Mouse (Mus musculus) liver, embryonic 16.5 days (tissue): ENCODE data around the gene Pik3r1. TPM values are rescaled to one million over a fixed set of nuclear protein-coding genes. Genes with fewer than 3 reads are reported as not detected.
A peak's percentile ranks its signal among the peaks of the same experiment; 100 is the strongest.

Experiments used
- ATAC-seq: fragments of 200-750 bp; cut with Nextera tagmentation; 2 replicates; pipeline ENCODE4 v1.8.0; 2017; ENCODE audit warnings: low read depth, mild to moderate bottlenecking, moderate number of reproducible peaks, moderate library complexity
- H3K27ac ChIP-seq: fragments of 300-500 bp; sonication (generic); 2 replicates; pipeline ENCODE4 v1.5.1; 2014; ENCODE audit warnings: mild to moderate bottlenecking, low read length
- H3K27me3 ChIP-seq: fragments of 300-500 bp; sonication (generic); 2 replicates; pipeline ENCODE4 v1.6.1; 2014; ENCODE audit warnings: low read depth, low read length, mixed read lengths; ENCODE audit not compliant: control insufficient read depth, insufficient read depth
- H3K36me3 ChIP-seq: fragments of 300-500 bp; sonication (generic); 2 replicates; pipeline ENCODE4 v1.6.1; 2014; ENCODE audit warnings: mild to moderate bottlenecking; ENCODE audit not compliant: control insufficient read depth, insufficient read depth
- H3K4me1 ChIP-seq: fragments of 300-500 bp; sonication (generic); 2 replicates; pipeline ENCODE4 v1.6.1; 2014; ENCODE audit warnings: low read depth, low read length, mixed read lengths; ENCODE audit not compliant: control insufficient read depth
- H3K4me2 ChIP-seq: fragments of 300-500 bp; sonication (generic); 2 replicates; pipeline ENCODE4 v1.6.1; 2014; ENCODE audit warnings: low read depth, low read length, mixed read lengths
- H3K4me3 ChIP-seq: fragments of 300-500 bp; sonication (generic); 2 replicates; pipeline ENCODE4 v1.5.1; 2014; ENCODE audit warnings: low read depth, mild to moderate bottlenecking, low read length
- H3K9ac ChIP-seq: fragments of 300-500 bp; sonication (generic); 2 replicates; pipeline ENCODE4 v1.6.1; 2014; ENCODE audit warnings: low read depth, low read length
- H3K9me3 ChIP-seq: fragments of 300-500 bp; sonication (generic); replicated peaks from 2 replicates; pipeline ENCODE4 v1.6.1; 2016; ENCODE audit warnings: low read length; ENCODE audit not compliant: control insufficient read depth
- WGBS: fragments of 180-500 bp; shearing (Covaris S2); extraction: QIAGEN DNeasy Blood & Tissue Kit; methylation state at CpG from one replicate; pipeline ENCODE4 v1.1.7; 2014; ENCODE audit not compliant: insufficient replicate concordance; 5-methylcytosine and 5-hydroxymethylcytosine counted together
- polyA plus RNA-seq: library from polyadenylated mRNA; unstranded; fragments of >200 nt; fragmentation: Nextera tagmentation; extraction: Ambion mirVana; gene quantifications from 2 replicates; pipeline ENCODE4 v1.2.1, GENCODE M21; 2015

Gene Pik3r1
- polyA plus RNA-seq, 1 experiment from 2014 or later = 18.6 TPM

- no peak overlapping the region for H3K4me3 ChIP-seq
- peak; percentile 56 for ATAC-seq
- H3K9me3 ChIP-seq = no peaks in the 10 kb centered on the region
- no peak overlapping the region for H3K4me2 ChIP-seq
- H3K27me3 ChIP-seq = no peaks in the 10 kb centered on the region
- peaks cover 3% of the 10 kb centered on the region for H3K4me1 ChIP-seq
- 78% methylated on average over 3 of the region's 3 CpGs for WGBS
- H3K27ac ChIP-seq = no peak overlapping the region
- no peak overlapping the region for H3K9ac ChIP-seq
- no peaks in the 10 kb centered on the region for H3K36me3 ChIP-seq
Measured at GRCm38 (mm10) chr13:101728300-101728699, 39.7 kb downstream of the Pik3r1 start.

GRCm38 (mm10) chr13:101727837-101728236 lies 40.2 kb downstream of the Pik3r1 start:
- Histone ChIP-seq H3K27ac (no peak overlapping the region), H3K9ac (no peak overlapping the region), H3K4me2 (no peak overlapping the region), H3K9me3 (no peaks in the 10 kb centered on the region), H3K4me1 (peaks cover 3% of the 10 kb centered on the region), H3K4me3 (no peak overlapping the region), H3K36me3 (no peaks in the 10 kb centered on the region), H3K27me3 (no peaks in the 10 kb centered on the region)
- ATAC-seq = no peak
- 65% methylated on average over 5 of the region's 5 CpGs for WGBS

- no peak for ATAC-seq
- no peaks in the 10 kb centered on the region for H3K27me3 ChIP-seq
- H3K36me3 ChIP-seq = no peaks in the 10 kb centered on the region
- peaks cover 3% of the 10 kb centered on the region for H3K4me1 ChIP-seq
- no peak overlapping the region for H3K27ac ChIP-seq
- no peaks in the 10 kb centered on the region for H3K9me3 ChIP-seq
- no peak overlapping the region for H3K9ac ChIP-seq
- WGBS = 70% methylated on average over 3 of the region's 3 CpGs
- H3K4me2 ChIP-seq = no peak overlapping the region
- no peak overlapping the region for H3K4me3 ChIP-seq
Measured at GRCm38 (mm10) chr13:101726922-101727321, 41.1 kb downstream of the Pik3r1 start.

GRCm38 (mm10) chr13:101721901-101722595 lies 46.0 kb downstream of the Pik3r1 start:
- ATAC-seq = no peak
- no peak overlapping the region for H3K4me2 ChIP-seq
- no peak overlapping the region for H3K27ac ChIP-seq
- no peaks in the 10 kb centered on the region for H3K36me3 ChIP-seq
- no peaks in the 10 kb centered on the region for H3K27me3 ChIP-seq
- H3K4me1 ChIP-seq = peaks cover 11% of the 10 kb centered on the region
- H3K4me3 ChIP-seq = no peak overlapping the region
- no peak overlapping the region for H3K9ac ChIP-seq
- WGBS = 73% methylated on average over 9 of the region's 9 CpGs
- no peaks in the 10 kb centered on the region for H3K9me3 ChIP-seq

GRCm38 (mm10) chr13:101721154-101721553 lies 46.9 kb downstream of the Pik3r1 start:
- peaks cover 11% of the 10 kb centered on the region for H3K4me1 ChIP-seq
- no peak overlapping the region for H3K9ac ChIP-seq
- no peak overlapping the region for H3K4me2 ChIP-seq
- H3K36me3 ChIP-seq = no peaks in the 10 kb centered on the region
- H3K9me3 ChIP-seq = no peaks in the 10 kb centered on the region
- H3K4me3 ChIP-seq = no peak overlapping the region
- H3K27me3 ChIP-seq = no peaks in the 10 kb centered on the region
- no peak overlapping the region for H3K27ac ChIP-seq
- ATAC-seq = no peak
- 73% methylated on average over 1 of the region's 2 CpGs for WGBS

- H3K27ac ChIP-seq = no peak overlapping the region
- H3K4me1 ChIP-seq = peaks cover 11% of the 10 kb centered on the region
- no peaks in the 10 kb centered on the region for H3K27me3 ChIP-seq
- no peaks in the 10 kb centered on the region for H3K36me3 ChIP-seq
- H3K4me2 ChIP-seq = peak overlapping the region; percentile 40
- ATAC-seq = 0 out of 2 replicates have a peak, but pooled peaks have one; percentile 37
- WGBS = 8% methylated on average over 11 of the region's 11 CpGs
- H3K9me3 ChIP-seq = no peaks in the 10 kb centered on the region
- H3K4me3 ChIP-seq = peak overlapping the region; percentile 30
- H3K9ac ChIP-seq = no peak overlapping the region
Measured at GRCm38 (mm10) chr13:101719312-101719870, 48.6 kb downstream of the Pik3r1 start.

GRCm38 (mm10) chr13:101718744-101719143 lies 49.3 kb downstream of the Pik3r1 start:
- no peaks in the 10 kb centered on the region for H3K27me3 ChIP-seq

GRCm38 (mm10) chr13:101717836-101718235 lies 50.2 kb downstream of the Pik3r1 start:
- Histone ChIP-seq H3K27me3 (no peaks in the 10 kb centered on the region), H3K4me2 (no peak overlapping the region), H3K9me3 (no peaks in the 10 kb centered on the region), H3K9ac (no peak overlapping the region), H3K4me3 (no peak overlapping the region), H3K4me1 (peaks cover 11% of the 10 kb centered on the region), H3K36me3 (no peaks in the 10 kb centered on the region), H3K27ac (no peak overlapping the region)
- no peak for ATAC-seq
- WGBS = 80% methylated on average over 6 of the region's 6 CpGs

More at GRCm38 (mm10) chr13:101718744-101719143, 49.3 kb downstream of the Pik3r1 start:
- Histone ChIP-seq H3K36me3 (no peaks in the 10 kb centered on the region), H3K4me3 (no peak overlapping the region), H3K27ac (no peak overlapping the region), H3K4me2 (peak overlapping the region; percentile 40; the same call in 1 of the 2 replicates), H3K9me3 (no peaks in the 10 kb centered on the region), H3K9ac (no peak overlapping the region), H3K4me1 (peaks cover 11% of the 10 kb centered on the region)
- 51% methylated on average over 7 of the region's 7 CpGs for WGBS
- no peak for ATAC-seq

GRCm38 (mm10) chr13:101713429-101714088 lies 54.5 kb downstream of the Pik3r1 start:
- Histone ChIP-seq H3K27me3 (no peaks in the 10 kb centered on the region), H3K9ac (no peak overlapping the region), H3K4me3 (no peak overlapping the region), H3K4me1 (peaks cover under 1% of the 10 kb centered on the region), H3K36me3 (0 out of 2 replicates have a peak, but pooled peaks cover 3% of the 10 kb centered on the region), H3K9me3 (no peaks in the 10 kb centered on the region), H3K27ac (no peak overlapping the region), H3K4me2 (no peak overlapping the region)
- no peak for ATAC-seq
- 73% methylated on average over 12 of the region's 12 CpGs for WGBS
